ENCODE assay signal across 8 mouse cellular contexts in the genomic region with DNA sequence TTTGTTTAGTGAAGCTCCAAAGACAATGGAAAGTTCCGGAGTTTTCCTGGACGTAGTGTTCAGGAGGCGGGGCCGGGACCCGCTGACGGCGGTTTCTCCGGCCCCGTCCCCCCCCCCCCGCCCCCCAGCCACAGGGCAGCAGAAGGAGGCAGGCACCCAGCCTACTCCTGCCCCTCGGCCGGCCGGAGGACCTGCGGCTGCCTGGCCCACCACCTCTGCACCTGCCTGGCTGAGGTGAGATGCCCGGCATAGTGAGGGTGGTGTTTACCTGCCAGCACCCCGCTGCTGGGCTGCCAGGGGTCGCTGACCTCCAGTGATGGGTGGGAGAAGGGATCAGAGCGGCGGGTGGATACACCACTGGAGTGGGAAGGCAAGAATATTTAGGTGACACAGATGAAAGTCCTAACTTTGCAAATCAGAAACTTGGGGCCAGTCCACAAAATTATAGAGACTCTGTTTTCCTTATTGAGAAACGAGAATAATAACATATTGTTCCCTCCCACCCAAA. TPM values are rescaled to one million over a fixed set of nuclear protein-coding genes. Genes with fewer than 3 reads are reported as not detected.
DNase-seq lines count a peak whose midpoint lies in the region; ATAC-seq and TF ChIP-seq lines count a peak whose summit lies in the region.

A gene (plus strand): TSS at position 169 of the 508 bp plus-strand sequence.

- H3K9ac ChIP-seq in kidney, postnatal 0 days (ENCODE audit: low read depth, low read length), result no peak within 1 kb of the TSS
- H3K9ac ChIP-seq in embryonic facial prominence, embryonic 14.5 days (ENCODE audit: low read depth, low read length), result peak within 1 kb of the TSS; percentile 64
- no peak within 1 kb of the TSS for H3K9ac ChIP-seq in hindbrain, embryonic 13.5 days
- no peak within 1 kb of the TSS for H3K9ac ChIP-seq in midbrain, postnatal 0 days (replicated peaks; ENCODE audit: low read length, poor library complexity, severe bottlenecking)

- no peak for DNase-seq in kidney, postnatal 0 days (ENCODE audit: low spot score)
- no peak for DNase-seq in kidney, adult 8-10 months
- no peak for DNase-seq in embryonic facial prominence, embryonic 14.5 days (ENCODE audit: low spot score)
- no peak for DNase-seq in midbrain, postnatal 0 days (ENCODE audit: low spot score)
- DNase-seq in ovary, adult 18-20 months (ENCODE audit: low spot score), result no peak
- no peak for DNase-seq in frontal cortex, adult 2 months (ENCODE audit: extremely low spot score in 1 of 2, low spot score in 1 of 2)
- no peak for DNase-seq in lung, postnatal 25 days (ENCODE audit: low spot score)

- ATAC-seq in kidney, postnatal 0 days (replicated peaks; ENCODE audit: low FRiP score, low read depth), result peak; percentile 52; the same call in 1 of the 2 replicates
- ATAC-seq in embryonic facial prominence, embryonic 14.5 days (ENCODE audit: low read depth), result no peak
- ATAC-seq in hindbrain, embryonic 13.5 days (ENCODE audit: low FRiP score), result no peak
- ATAC-seq in midbrain, postnatal 0 days (ENCODE audit: low FRiP score), result no peak

- under 1% methylated on average over 20 of the region's 20 CpGs for WGBS in kidney, postnatal 0 days
- WGBS in embryonic facial prominence, embryonic 14.5 days, result 1% methylated on average over 16 of the region's 20 CpGs
- WGBS in hindbrain, embryonic 13.5 days, result 0% methylated on average over 15 of the region's 20 CpGs
- WGBS in midbrain, postnatal 0 days, result under 1% methylated on average over 18 of the region's 20 CpGs

- no peak for TF ChIP-seq CTCF in kidney, postnatal 0 days (IDR thresholded peaks at IDR 0.05; ENCODE audit: low read depth)
- TF ChIP-seq CTCF in midbrain, postnatal 0 days (IDR thresholded peaks at IDR 0.05), result no peak

- no peaks in the 10 kb centered on the region for H3K4me1 ChIP-seq in kidney, postnatal 0 days (replicated peaks; ENCODE audit: insufficient read depth, low read length)
- H3K4me1 ChIP-seq in embryonic facial prominence, embryonic 14.5 days (ENCODE audit: control insufficient read depth, insufficient read depth, low read length), result 0 out of 2 replicates have a peak, but pooled peaks cover 4% of the 10 kb centered on the region
- H3K4me1 ChIP-seq in hindbrain, embryonic 13.5 days (replicated peaks), result peaks cover 4% of the 10 kb centered on the region; the same call in 1 of the 2 replicates
- H3K4me1 ChIP-seq in midbrain, postnatal 0 days (ENCODE audit: insufficient read depth, low read length), result no peaks in the 10 kb centered on the region

- H3K4me2 ChIP-seq in kidney, postnatal 0 days (ENCODE audit: low read length), result peak within 1 kb of the TSS; percentile 41
- peak within 1 kb of the TSS; percentile 49 for H3K4me2 ChIP-seq in embryonic facial prominence, embryonic 14.5 days (ENCODE audit: low read depth, low read length)
- H3K4me2 ChIP-seq in hindbrain, embryonic 13.5 days, result peak within 1 kb of the TSS; percentile 19; the same call in 1 of the 2 replicates
- H3K4me2 ChIP-seq in midbrain, postnatal 0 days (ENCODE audit: low read depth, low read length, poor library complexity, severe bottlenecking), result 0 out of 2 replicates have a peak within 1 kb of the TSS, but pooled peaks have one; percentile 12

- H3K36me3 ChIP-seq in kidney, postnatal 0 days (ENCODE audit: insufficient read depth, low read length), result no peaks in the 10 kb centered on the region
- H3K36me3 ChIP-seq in embryonic facial prominence, embryonic 14.5 days (ENCODE audit: control insufficient read depth, insufficient read depth, low read length), result no peaks in the 10 kb centered on the region
- H3K36me3 ChIP-seq in hindbrain, embryonic 13.5 days, result no peaks in the 10 kb centered on the region
- no peaks in the 10 kb centered on the region for H3K36me3 ChIP-seq in midbrain, postnatal 0 days (ENCODE audit: insufficient read depth, low read length)

- H3K27me3 ChIP-seq in kidney, postnatal 0 days (ENCODE audit: insufficient read depth, low read length), result peaks cover 73% of the 10 kb centered on the region
- peaks cover 93% of the 10 kb centered on the region for H3K27me3 ChIP-seq in embryonic facial prominence, embryonic 14.5 days (replicated peaks; ENCODE audit: control insufficient read depth, insufficient read depth, low read length)
- peaks cover 98% of the 10 kb centered on the region for H3K27me3 ChIP-seq in hindbrain, embryonic 13.5 days
- H3K27me3 ChIP-seq in midbrain, postnatal 0 days (ENCODE audit: insufficient read depth, low read length), result peaks cover 85% of the 10 kb centered on the region

- H3K4me3 ChIP-seq in kidney, postnatal 0 days (replicated peaks; ENCODE audit: low read depth, low read length), result peak within 1 kb of the TSS; percentile 20
- peak within 1 kb of the TSS; percentile 39 for H3K4me3 ChIP-seq in embryonic facial prominence, embryonic 14.5 days (ENCODE audit: low read depth, low read length)
- no peak within 1 kb of the TSS for H3K4me3 ChIP-seq in hindbrain, embryonic 13.5 days
- no peak within 1 kb of the TSS; the same call in 1 of the 2 replicates for H3K4me3 ChIP-seq in midbrain, postnatal 0 days (ENCODE audit: low read depth, low read length)

- no peaks in the 10 kb centered on the region for H3K9me3 ChIP-seq in kidney, postnatal 0 days (replicated peaks; ENCODE audit: low read length)
- no peaks in the 10 kb centered on the region for H3K9me3 ChIP-seq in embryonic facial prominence, embryonic 14.5 days (ENCODE audit: control insufficient read depth, low read length)
- H3K9me3 ChIP-seq in hindbrain, embryonic 13.5 days, result no peaks in the 10 kb centered on the region
- H3K9me3 ChIP-seq in midbrain, postnatal 0 days (ENCODE audit: low read length), result no peaks in the 10 kb centered on the region

- no peak within 1 kb of the TSS for H3K27ac ChIP-seq in kidney, postnatal 0 days
- peak within 1 kb of the TSS; percentile 56 for H3K27ac ChIP-seq in embryonic facial prominence, embryonic 14.5 days (replicated peaks; ENCODE audit: low read depth, low read length)
- no peak within 1 kb of the TSS for H3K27ac ChIP-seq in hindbrain, embryonic 13.5 days
- H3K27ac ChIP-seq in midbrain, postnatal 0 days (ENCODE audit: low read depth, low read length), result no peak within 1 kb of the TSS

RNA-seq across cellular contexts. Expression of the gene that starts here (rescaled TPM):
- polyA plus RNA-seq in kidney, postnatal 0 days (2015; fragmentation: Nextera tagmentation; extraction: Ambion mirVana), result 0.05 TPM in 1 of 2 replicates, not detected in the other
- polyA plus RNA-seq in embryonic facial prominence, embryonic 14.5 days (2014; fragmentation: Nextera tagmentation; extraction: Ambion mirVana), result 19.0 and 20.6 TPM in 2 replicates
- polyA plus RNA-seq in hindbrain, embryonic 13.5 days (2015; fragmentation: Nextera tagmentation; extraction: Ambion mirVana), result 0.57 and 1.1 TPM in 2 replicates
- total RNA-seq in midbrain, postnatal 0 days (2014; rRNA removed), result 1.3 and 13.1 TPM in 2 replicates
- polyA plus RNA-seq in midbrain, postnatal 0 days (2015; fragmentation: Nextera tagmentation; extraction: Ambion mirVana), result 0.59 and 0.91 TPM in 2 replicates
- 0.95 and 0.96 TPM in 2 replicates for polyA plus RNA-seq in frontal cortex, adult 2 months (2012; rRNA removed)

Comparison
In these comparisons a context has a peak if more than half of its experiments do, and no peak if none do; other contexts are left out.
1. Peak in ATAC-seq, H3K4me3 ChIP-seq and H3K4me2 ChIP-seq in kidney, postnatal 0 days; RNA of the gene not detected or under 1 TPM.